Mouse (Mus musculus) spleen, postnatal 36 days (tissue): ENCODE measurements around the gene Acat2.
"Not testable (repeated sequence)": the region's sequence is repeated elsewhere in the genome, so short reads cannot be mapped to it uniquely, and the experiment has no call there.

Experiments
- DNase-seq, 2 experiments: peaks; one replicate each; pipeline ENCODE4 v3.0.0; 2022; ENCODE audit warnings: low spot score in 2 of 2, mixed read lengths in 1 of 2

The Acat2 gene

DNA sequence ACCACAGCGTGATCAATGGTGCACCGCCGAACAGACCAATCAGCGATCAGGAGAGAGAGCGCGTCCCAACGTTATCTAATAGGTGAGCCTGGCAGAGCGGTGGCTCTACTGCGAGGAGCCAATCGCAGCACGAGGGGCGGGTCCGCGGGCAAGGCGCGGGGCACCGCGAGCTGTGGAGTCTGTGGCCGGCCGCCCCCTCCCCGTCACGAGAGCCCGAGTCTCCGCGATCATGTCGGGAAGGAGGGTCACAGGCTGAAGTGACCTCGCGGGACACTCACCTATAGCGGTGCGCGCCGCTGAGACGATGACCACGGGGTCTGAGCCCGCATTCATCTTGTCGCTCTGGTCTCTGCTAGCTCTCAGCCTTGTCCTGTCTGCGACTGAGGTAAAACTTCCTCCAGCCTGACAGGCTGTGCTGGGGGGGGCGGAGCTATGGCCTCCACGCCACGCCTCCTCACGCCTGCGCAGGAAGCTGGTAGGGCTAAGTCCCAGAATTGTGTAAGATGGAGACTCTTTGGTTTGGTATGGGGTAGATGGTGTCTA, at the start of gene Acat2:
Gene Acat2 (minus strand): TSS at position 417 of the 543 bp plus-strand sequence.
- peak; percentile 92 to 93 for DNase-seq

DNA sequence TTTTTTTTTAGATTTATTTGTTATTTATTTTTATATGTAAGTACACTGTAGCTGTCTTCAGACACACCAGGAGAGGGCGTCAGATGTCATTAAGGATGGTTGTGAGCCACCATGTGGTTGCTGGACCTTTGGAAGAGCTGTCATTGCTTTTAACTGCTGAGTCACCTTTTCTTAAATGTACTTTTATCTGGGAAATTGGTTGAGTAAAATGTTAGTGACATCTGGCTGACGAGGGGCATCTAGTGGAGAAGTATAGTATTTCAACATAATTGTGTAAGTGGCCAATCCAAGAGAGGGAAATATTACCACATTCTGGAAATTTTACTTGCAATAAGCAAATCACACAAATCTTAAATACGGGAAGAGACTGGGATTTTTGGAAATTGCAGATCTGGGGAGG, 49.3 kb upstream of the Acat2 start:
- peak; percentile 13 to 51 for DNase-seq

GRCm38 (mm10) chr17:13008528-13008927, 48.0 kb upstream of the Acat2 start:
- DNase-seq = no peak

DNA sequence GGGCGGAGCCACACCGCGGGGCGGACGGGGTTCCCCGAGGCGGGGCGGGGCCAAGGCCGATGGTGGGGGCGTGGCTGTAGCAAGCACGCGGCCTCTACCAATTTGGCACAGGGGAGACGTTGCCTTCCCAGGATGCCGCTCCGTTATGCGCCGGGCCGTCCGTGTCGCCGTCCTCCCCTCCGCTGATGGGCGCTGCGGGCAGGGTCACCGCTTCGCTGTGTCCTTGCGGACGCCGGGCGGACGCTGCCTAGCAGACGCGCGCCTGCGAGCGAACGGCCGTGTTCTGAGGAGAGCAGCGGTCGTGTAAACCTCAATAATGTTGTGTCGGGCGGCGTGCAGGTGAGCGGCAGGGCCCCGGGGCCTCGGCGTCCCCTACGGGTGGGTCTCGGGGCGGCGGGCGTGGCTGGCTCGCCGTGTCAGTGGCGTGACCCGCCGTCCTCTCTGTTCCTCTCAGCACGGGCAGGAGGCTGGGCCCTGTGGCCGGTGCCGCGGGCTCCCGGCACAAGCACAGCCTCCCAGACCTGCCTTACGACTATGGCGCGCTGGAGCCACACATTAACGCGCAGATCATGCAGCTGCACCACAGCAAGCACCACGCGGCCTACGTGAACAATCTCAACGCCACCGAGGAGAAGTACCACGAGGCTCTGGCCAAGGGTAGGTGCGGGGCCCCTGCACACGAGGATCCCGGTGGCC, 47.3 kb upstream of the Acat2 start:
- peak; percentile 98 to 99 for DNase-seq

DNA sequence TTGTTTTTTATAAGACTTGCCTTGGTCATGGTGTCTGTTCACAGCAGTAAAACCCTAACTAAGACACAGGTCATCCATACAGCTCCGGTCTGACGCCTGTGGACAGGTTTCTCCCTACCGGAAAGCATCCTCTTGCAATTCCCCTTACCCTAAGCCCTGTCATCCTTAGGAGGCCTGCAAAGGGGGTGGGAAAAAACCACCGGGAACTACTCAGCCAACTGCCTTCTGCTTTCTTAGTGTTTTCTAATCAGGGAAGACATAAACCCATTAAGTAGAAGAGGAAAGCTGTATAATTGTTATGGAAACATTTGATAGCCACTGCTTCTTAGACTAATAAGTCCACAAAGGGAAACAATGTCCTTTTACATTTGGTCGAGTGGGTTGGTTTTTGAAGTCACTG, 46.4 kb upstream of the Acat2 start:
- DNase-seq = no peak

DNA sequence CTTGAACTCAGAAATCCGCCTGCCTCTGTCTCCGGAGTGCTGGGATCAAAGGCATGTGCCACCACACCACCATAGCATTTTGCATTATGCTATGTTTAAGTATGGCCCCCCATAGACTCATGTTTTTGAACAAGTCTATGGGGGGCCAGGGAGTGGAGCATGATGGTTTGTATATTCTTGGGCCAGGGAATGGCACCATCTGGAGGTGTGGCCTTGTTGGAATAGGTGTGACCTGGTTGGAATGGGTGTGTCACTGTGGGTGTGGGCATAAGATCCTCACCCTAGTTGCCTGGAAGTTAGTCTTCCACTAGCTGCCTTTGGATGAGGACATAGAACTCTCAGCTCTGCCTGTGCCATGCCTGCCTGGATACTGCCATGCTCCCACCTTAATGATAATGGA, 46.0 kb upstream of the Acat2 start, which contains the start of gene Sod2:
Gene Sod2 (plus strand): TSS at position 301 of the 400 bp plus-strand sequence.
- DNase-seq = not testable (repeated sequence)

GRCm38 (mm10) chr17:13004436-13004835, 43.9 kb upstream of the Acat2 start:
- DNase-seq = not testable (repeated sequence)

- DNase-seq = not testable (repeated sequence)
These were observed 41.7 kb upstream of the Acat2 start for GRCm38 (mm10) chr17:13002243-13002642.

DNA sequence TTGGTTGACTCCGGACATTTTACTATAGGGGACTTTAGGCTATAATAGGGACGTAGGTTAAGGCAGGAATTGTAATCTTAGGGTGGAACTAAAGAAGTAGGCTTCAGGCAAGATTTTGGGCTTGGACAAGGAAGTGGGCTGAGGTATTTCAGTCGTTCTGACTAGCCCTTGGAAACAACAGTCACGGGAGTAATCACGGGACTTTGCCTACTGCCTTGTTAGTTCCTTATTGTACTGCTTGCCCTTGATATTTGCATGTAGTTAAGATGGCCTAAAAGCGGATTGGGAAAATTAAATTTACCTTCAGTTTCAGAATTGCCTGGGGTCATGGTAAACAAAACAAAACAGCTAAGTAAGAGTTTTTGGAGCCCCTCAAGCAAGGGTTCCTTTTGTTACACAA, 38.5 kb upstream of the Acat2 start:
- no peak for DNase-seq

DNA sequence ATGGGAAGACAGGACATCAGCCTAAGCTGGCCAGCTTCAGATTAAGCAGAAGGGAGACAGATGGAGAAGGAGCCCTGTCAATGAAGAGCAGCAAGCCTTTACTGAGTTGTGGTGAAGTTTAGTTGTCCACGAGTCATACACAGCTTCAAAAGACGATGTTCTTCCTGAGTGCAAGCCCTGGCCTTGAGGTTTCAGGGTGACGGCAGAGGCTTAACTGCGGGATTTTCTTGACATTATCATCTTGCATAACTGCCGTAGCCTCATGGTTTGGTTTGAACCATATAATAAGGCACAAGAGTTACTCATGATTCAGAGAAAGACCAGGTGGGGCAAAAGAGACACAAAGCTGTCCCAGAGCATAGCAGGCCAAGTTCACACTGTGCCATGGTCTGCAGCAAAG, 37.3 kb upstream of the Acat2 start:
- no peak for DNase-seq

- peak; percentile 45 to 57 for DNase-seq
These were observed 35.8 kb upstream of the Acat2 start for GRCm38 (mm10) chr17:12996345-12996744.

DNA sequence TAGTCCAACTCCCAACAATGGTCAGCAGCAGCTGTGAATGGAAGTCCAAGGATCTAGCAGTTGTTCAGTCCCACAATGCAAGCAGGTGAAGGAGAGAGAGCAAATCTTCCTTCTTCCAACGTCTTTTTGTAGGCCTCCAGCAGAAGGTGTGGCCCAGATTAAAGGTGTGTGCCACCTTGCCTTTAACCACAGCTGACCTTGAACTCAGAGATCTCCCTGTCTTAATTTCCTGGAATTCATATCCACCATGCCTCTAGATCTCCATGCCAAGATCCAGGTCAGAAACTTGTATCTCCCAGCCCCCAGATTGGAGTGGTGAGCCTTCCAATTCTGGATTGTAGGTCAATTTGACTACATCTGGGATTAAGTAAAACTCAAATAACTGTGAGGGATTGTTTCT, 33.5 kb upstream of the Acat2 start, which contains the start of gene Wtap:
Gene Wtap (minus strand): TSS at position 101 of the 400 bp plus-strand sequence.
- no peak for DNase-seq

DNA sequence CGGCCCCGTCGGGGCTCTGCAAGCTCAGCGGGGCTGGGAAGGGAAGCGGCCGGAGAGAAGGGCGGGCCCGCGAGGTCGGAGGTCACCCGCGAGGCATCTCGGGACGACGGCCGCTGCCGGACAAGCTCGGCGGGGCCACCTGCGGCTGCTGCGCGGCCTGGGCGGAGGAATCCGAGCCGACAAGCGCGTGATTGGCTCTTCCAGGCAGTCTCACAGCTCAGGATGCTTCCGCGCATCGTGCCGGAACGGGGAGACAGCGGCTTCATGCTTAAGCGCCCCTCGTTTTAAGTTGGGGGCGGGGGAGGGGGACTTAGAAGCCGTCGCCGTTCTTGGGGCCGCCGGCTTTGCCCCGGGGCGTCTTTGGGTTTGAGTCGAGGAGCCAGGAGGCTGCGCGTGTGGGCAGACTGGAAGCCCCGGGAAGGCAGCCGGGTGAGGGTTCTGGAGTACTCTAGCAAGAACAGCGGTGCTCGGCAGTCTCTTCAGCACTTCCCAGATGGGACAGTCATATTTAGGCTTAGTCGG, 32.0 kb upstream of the Acat2 start:
- peak; percentile 93 for DNase-seq

DNA sequence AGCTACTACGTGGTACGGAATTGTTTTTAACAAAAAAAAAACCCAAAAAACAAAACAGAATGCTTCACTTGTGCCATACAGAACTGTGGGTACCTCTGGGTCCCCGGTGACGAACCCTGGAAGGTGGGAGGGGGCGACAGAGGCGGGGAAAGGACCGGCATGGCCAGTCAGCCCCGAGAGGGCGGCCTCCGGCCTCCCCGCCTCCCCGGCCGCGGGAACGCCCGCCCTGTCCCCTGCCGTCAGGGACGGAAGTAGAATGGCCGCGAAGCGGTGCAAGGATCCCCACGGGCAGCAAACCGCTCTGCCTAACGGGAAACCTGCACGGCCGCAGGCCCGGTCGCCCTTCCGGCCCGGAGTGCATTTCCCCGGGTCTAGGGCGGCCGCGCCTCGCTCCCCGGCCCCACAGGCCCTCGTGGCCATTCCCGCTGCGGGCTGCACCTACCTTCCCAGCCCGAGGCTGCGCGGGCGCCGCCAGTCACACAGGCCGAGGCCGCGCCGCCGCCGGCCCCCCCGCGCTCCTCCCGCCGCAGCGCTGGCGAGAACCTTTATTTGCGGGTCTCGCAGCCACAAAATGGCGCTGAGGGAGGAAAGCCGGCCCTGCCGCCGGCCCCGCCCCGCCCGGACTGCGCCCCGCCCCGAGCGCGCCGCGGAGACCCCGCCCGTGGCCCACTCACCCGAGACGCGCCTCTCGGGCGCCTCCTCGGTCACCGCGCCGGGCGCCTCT, 31.2 kb upstream of the Acat2 start:
- DNase-seq = peak; percentile 87 to 88

DNA sequence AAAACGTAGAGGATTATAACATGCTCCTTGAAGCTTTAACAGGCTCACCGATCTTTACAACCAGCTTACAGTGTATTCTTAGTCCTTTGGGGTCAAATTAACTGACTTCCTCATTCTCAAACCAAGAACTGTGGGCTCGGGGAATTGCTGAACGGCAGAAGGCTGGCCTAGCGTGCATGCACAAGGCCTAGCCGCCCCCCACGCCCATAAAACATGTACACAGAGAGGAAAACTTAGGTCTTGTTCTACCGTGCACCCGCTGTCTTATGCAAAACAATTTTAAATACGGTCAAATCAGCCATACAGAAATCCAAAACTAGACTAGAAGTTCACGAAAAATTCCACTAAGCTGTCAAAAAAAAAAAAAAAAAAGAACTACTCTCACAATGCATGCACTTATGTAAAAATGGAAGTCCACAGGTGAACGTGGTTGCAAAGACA, 30.7 kb upstream of the Acat2 start:
- DNase-seq = peak; percentile 71 to 72

GRCm38 (mm10) chr17:12990567-12991145, 30.1 kb upstream of the Acat2 start:
- DNase-seq = no peak

DNA sequence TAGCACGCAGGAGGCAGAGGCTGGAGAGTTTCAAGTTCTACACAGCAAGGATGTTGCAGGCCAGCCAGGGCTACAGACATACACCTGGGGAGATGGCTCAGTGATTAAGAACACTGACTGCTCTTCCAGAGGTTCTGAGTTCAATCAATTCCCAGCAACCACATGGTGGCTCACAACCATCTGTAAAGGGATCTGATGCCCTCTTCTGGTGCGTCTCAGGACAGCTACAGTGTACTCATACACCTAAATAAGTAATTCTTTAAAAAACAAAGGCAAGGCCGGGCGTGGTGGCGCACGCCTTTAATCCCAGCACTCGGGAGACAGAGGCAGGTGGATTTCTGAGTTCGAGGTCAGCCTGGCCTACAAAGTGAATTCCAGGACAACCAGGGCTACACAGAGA, 27.5 kb upstream of the Acat2 start:
- DNase-seq = peak in 1 of 2 experiments; percentile 16

- DNase-seq = no peak
These were observed 23.4 kb upstream of the Acat2 start for GRCm38 (mm10) chr17:12983988-12984387.

DNA sequence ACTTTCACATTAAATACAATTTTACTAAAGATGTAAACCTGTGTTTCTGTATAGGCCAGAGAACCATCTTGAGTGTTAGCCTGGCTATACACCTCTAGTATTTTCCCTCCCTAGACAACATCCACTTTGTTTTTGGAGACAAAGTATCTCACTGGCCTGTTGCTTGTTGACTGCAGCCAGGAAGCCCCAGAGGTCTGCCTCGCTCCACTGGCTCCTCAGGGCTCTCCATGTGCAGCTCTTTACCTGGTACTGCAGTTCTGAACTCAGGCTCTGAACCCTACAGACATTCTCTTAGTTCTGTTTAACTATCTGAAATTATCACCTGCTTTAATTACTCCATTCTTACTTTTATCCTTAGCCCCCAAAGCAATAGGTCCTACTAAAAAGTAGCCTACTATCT, 18.0 kb upstream of the Acat2 start:
- no peak for DNase-seq

- DNase-seq = no peak
These were observed 13.3 kb upstream of the Acat2 start for GRCm38 (mm10) chr17:12973851-12974250.

- no peak for DNase-seq
These were observed 6.6 kb upstream of the Acat2 start for GRCm38 (mm10) chr17:12967173-12967572.

GRCm38 (mm10) chr17:12963476-12963875, 2.9 kb upstream of the Acat2 start:
- DNase-seq = no peak
